8 mouse cellular contexts compared by ENCODE assay signal in the genomic region with DNA sequence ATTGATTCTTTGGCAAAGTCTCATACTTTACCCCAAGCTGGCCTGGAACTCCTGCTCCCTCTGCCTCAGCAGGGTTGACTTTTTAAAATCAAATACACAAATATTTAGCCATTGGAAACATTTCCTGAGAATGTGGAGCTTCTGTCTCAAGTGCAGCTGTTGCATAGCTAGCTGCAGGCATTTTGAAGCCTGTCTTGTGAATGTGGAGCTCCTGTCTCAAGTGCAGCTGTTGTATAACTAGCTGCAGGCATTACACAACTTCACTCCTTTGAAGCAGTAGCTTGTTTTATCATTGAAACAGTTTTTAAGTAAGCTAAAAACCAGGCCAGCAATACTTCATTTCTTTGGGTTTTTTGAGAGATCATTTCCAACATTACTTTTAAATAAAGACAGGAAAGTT. TPM values are rescaled to one million over a fixed set of nuclear protein-coding genes. Genes with fewer than 3 reads are reported as not detected.
DNase-seq lines count a peak whose midpoint lies in the region; ATAC-seq and TF ChIP-seq lines count a peak whose summit lies in the region.

No protein-coding gene starts in this region.

- peaks cover 28% of the 10 kb centered on the region for H3K79me2 ChIP-seq in C2C12 (ENCODE audit: control insufficient read depth, insufficient read depth)

- H3K27ac ChIP-seq in heart, embryonic 14.5 days (replicated peaks in 1 of 2; ENCODE audit: control insufficient read depth in 1 of 2, insufficient read depth in 1 of 2, low read depth in 2 of 2, low read length in 2 of 2) = peak overlapping the region in 1 of 2 experiments; percentile 46; a peak in 2 of 4 replicates
- peak overlapping the region; percentile 62; the same call in 1 of the 2 replicates for H3K27ac ChIP-seq in limb, embryonic 15.5 days
- H3K27ac ChIP-seq in midbrain, postnatal 0 days (ENCODE audit: low read depth, low read length) = no peak overlapping the region

- DNase-seq in adrenal gland, postnatal 14 days = peak; percentile 27
- no peak for DNase-seq in adrenal gland, postnatal 36 days
- DNase-seq in midbrain, postnatal 0 days (ENCODE audit: low spot score) = peak; percentile 17
- DNase-seq in right cerebral cortex, postnatal 25 days = no peak
- DNase-seq in cerebellum, adult 11 months = no peak

- peaks cover 11% of the 10 kb centered on the region for H3K79me3 ChIP-seq in C2C12 (ENCODE audit: low read depth)

- peaks cover 32% of the 10 kb centered on the region for H3K36me3 ChIP-seq in C2C12 (ENCODE audit: control insufficient read depth, insufficient read depth)
- H3K36me3 ChIP-seq in heart, embryonic 14.5 days (ENCODE audit: control insufficient read depth, insufficient read depth, low read length) = peaks cover 38% of the 10 kb centered on the region
- H3K36me3 ChIP-seq in limb, embryonic 15.5 days = no peaks in the 10 kb centered on the region
- H3K36me3 ChIP-seq in midbrain, postnatal 0 days (ENCODE audit: insufficient read depth, low read length) = no peaks in the 10 kb centered on the region

- no peak overlapping the region for H3ac ChIP-seq in C2C12 (ENCODE audit: control insufficient read depth, insufficient read length, low read depth)

- peak overlapping the region; percentile 70 for H3K9ac ChIP-seq in heart, embryonic 14.5 days (ENCODE audit: low read length)
- H3K9ac ChIP-seq in limb, embryonic 15.5 days = no peak overlapping the region
- H3K9ac ChIP-seq in midbrain, postnatal 0 days (replicated peaks; ENCODE audit: low read length, poor library complexity, severe bottlenecking) = no peak overlapping the region

- H3K4me3 ChIP-seq in C2C12 (ENCODE audit: insufficient read depth, poor library complexity, severe bottlenecking) = peak overlapping the region; percentile 28
- peak overlapping the region; percentile 31 to 55; a peak in 3 of 4 replicates for H3K4me3 ChIP-seq in heart, embryonic 14.5 days (ENCODE audit: control insufficient read depth in 1 of 2, insufficient read depth in 1 of 2, low read depth in 1 of 2, low read length in 2 of 2)
- peak overlapping the region; percentile 29 for H3K4me3 ChIP-seq in limb, embryonic 15.5 days
- H3K4me3 ChIP-seq in midbrain, postnatal 0 days (ENCODE audit: low read depth, low read length) = peak overlapping the region; percentile 12; the same call in 1 of the 2 replicates

- H3K9me3 ChIP-seq in heart, embryonic 14.5 days (ENCODE audit: control insufficient read depth, low read length) = no peaks in the 10 kb centered on the region
- no peaks in the 10 kb centered on the region for H3K9me3 ChIP-seq in limb, embryonic 15.5 days
- H3K9me3 ChIP-seq in midbrain, postnatal 0 days (ENCODE audit: low read length) = no peaks in the 10 kb centered on the region

- H3K4me1 ChIP-seq in heart, embryonic 14.5 days (ENCODE audit: control insufficient read depth in 2 of 2, insufficient read depth in 2 of 2, low read length in 2 of 2) = peaks cover 2 to 12% of the 10 kb centered on the region in 2 experiments; a peak in 2 of 4 replicates
- H3K4me1 ChIP-seq in limb, embryonic 15.5 days = no peaks in the 10 kb centered on the region
- no peaks in the 10 kb centered on the region for H3K4me1 ChIP-seq in midbrain, postnatal 0 days (ENCODE audit: insufficient read depth, low read length)

- no peak for TF ChIP-seq CTCF in C2C12 (IDR thresholded peaks at IDR 0.05; ENCODE audit: control insufficient read depth, insufficient read depth, insufficient read length)
- TF ChIP-seq CTCF in midbrain, postnatal 0 days (IDR thresholded peaks at IDR 0.05) = no peak

- ATAC-seq in heart, embryonic 14.5 days (ENCODE audit: insufficient number of reproducible peaks, insufficient read depth, low FRiP score, low read depth) = no peak
- ATAC-seq in limb, embryonic 15.5 days (ENCODE audit: insufficient number of reproducible peaks, low FRiP score, low TSS enrichment, low read depth) = no peak
- ATAC-seq in midbrain, postnatal 0 days (ENCODE audit: low FRiP score) = no peak

- H3K27me3 ChIP-seq in C2C12 (ENCODE audit: control insufficient read depth, insufficient read depth, insufficient read length) = no peaks in the 10 kb centered on the region
- no peaks in the 10 kb centered on the region for H3K27me3 ChIP-seq in heart, embryonic 14.5 days (ENCODE audit: control insufficient read depth, insufficient read depth, low read length)
- H3K27me3 ChIP-seq in limb, embryonic 15.5 days = no peaks in the 10 kb centered on the region
- no peaks in the 10 kb centered on the region for H3K27me3 ChIP-seq in midbrain, postnatal 0 days (ENCODE audit: insufficient read depth, low read length)

- peak overlapping the region; percentile 62 for H3K4me2 ChIP-seq in heart, embryonic 14.5 days (ENCODE audit: low read length)
- H3K4me2 ChIP-seq in limb, embryonic 15.5 days = 0 out of 2 replicates have a peak overlapping the region, but pooled peaks have one; percentile 4
- H3K4me2 ChIP-seq in midbrain, postnatal 0 days (ENCODE audit: low read depth, low read length, poor library complexity, severe bottlenecking) = no peak overlapping the region

TF ChIP-seq in C2C12, 6 proteins besides CTCF, POLR2A, EP300 and RAD21:
- peak; percentile 48 for TF ChIP-seq CEBPB (IDR thresholded peaks at IDR 0.05; ENCODE audit: low read depth)
- TF ChIP-seq USF1 (IDR thresholded peaks at IDR 0.05; ENCODE audit: low read depth) = no peak
- no peak for TF ChIP-seq MYOG (IDR thresholded peaks at IDR 0.05; ENCODE audit: control insufficient read depth, extremely low read depth, insufficient read length)
- no peak for TF ChIP-seq MAX (IDR thresholded peaks at IDR 0.05)
- TF ChIP-seq FOSL1 (IDR thresholded peaks at IDR 0.05; ENCODE audit: insufficient read depth, low read length, poor library complexity, severe bottlenecking) = no peak
- peak; percentile 36 for TF ChIP-seq MYOD1 (IDR thresholded peaks at IDR 0.05; ENCODE audit: control insufficient read depth, insufficient read length, low read depth)
TF ChIP-seq in C2C12: peak in this region for 2.

RNA-seq across cellular contexts. Expression of a gene that starts 1.3 kb away (rescaled TPM):
- total RNA-seq in adrenal gland, postnatal 14 days (2021) = 86.4 and 109 TPM in 2 replicates
- total RNA-seq in adrenal gland, postnatal 36 days (2021) = 10 to 100 TPM; 39.7 to 59.7 TPM
- polyA plus RNA-seq in C2C12 (2012; fragmentation: generic; extraction: Trizol) = 8.0 TPM
- 0.38 and 0.39 TPM in 2 replicates for polyA plus RNA-seq in heart, embryonic 14.5 days (2014; fragmentation: Nextera tagmentation; extraction: Ambion mirVana)
- 0.44 TPM in 1 of 2 replicates, not detected in the other for polyA plus RNA-seq in limb, embryonic 15.5 days (2015; fragmentation: Nextera tagmentation; extraction: Ambion mirVana)
- 11.0 and 12.9 TPM in 2 replicates for total RNA-seq in midbrain, postnatal 0 days (2014; rRNA removed)
- polyA plus RNA-seq in midbrain, postnatal 0 days (2015; fragmentation: Nextera tagmentation; extraction: Ambion mirVana) = 0.13 TPM in 1 of 2 replicates, not detected in the other

Comparison
In these comparisons a context has a peak if more than half of its experiments do, and no peak if none do; other contexts are left out.
1. DNase-seq: peak in adrenal gland, postnatal 14 days (single experiment) and midbrain, postnatal 0 days (single experiment); none in adrenal gland, postnatal 36 days (0 of 2), right cerebral cortex, postnatal 25 days (single experiment) and cerebellum, adult 11 months (single experiment).
2. Peak in every context shown above with its lines, with median percentiles within 50 percentile points of each other: H3K4me3 ChIP-seq.